Mouse (Mus musculus) brain, embryonic 14.5 days (tissue): ENCODE measurements around the gene Anxa5.

Experiments
- CTCF ChIP-seq: fragments of 200-500 bp; IDR thresholded peaks from 2 replicates; pipeline ENCODE4 v1.5.1; 2012; ENCODE audit warnings: inconsistent platforms, mild to moderate bottlenecking, moderate library complexity, borderline replicate concordance; ENCODE audit not compliant: insufficient read depth, insufficient read length; ENCODE audit errors: extremely low read depth
- POLR2A ChIP-seq: fragments of 200-500 bp; IDR thresholded peaks from 2 replicates; pipeline ENCODE4 v1.6.1; 2012; ENCODE audit warnings: mild to moderate bottlenecking, inconsistent platforms, borderline replicate concordance; ENCODE audit not compliant: poor library complexity, insufficient read depth, insufficient read length, severe bottlenecking; ENCODE audit errors: extremely low read depth

DNA sequence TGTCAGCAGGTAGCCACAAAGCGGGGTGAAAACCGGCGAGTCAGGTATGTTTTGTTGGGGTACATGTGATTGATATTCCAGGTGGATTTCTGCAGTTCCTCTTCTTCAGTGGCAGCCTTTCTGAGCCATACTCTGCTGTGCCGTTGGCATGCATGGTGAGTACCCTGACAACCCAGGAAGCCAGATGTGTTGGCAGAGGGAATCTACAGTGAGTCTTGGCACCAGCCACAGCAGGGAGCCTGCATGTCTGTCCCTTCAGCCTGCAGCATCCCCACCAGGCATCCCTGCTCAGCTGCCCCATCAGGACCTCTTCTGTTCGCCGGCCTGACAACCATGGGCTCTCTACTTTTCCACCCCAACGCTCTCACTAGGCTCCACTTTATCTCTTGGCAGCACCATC, 25.9 kb upstream of the Anxa5 start:
- no peak for TF ChIP-seq CTCF
- TF ChIP-seq POLR2A: no peak
